Mouse (Mus musculus): ENCODE measurements at regions not wholly inside any gene's neighbourhood (a gene's known extent, or its start where the extent isn't known, plus 50 kb on each side); places are given as distances from the start of the nearest gene placed in this dataset.

- intact Hi-C loops (cut with DNase I), result no loop called here
- Histone ChIP-seq H3K27ac (no peak overlapping the region), H3K4me3 (no peak overlapping the region)
- TF ChIP-seq CTCF (IDR thresholded peaks at IDR 0.05), result no peak
- DNase-seq, result no peak
These were observed 91.2 kb upstream of the Hsd17b12 start for GRCm38 (mm10) chr2:94248948-94249347.

DNA sequence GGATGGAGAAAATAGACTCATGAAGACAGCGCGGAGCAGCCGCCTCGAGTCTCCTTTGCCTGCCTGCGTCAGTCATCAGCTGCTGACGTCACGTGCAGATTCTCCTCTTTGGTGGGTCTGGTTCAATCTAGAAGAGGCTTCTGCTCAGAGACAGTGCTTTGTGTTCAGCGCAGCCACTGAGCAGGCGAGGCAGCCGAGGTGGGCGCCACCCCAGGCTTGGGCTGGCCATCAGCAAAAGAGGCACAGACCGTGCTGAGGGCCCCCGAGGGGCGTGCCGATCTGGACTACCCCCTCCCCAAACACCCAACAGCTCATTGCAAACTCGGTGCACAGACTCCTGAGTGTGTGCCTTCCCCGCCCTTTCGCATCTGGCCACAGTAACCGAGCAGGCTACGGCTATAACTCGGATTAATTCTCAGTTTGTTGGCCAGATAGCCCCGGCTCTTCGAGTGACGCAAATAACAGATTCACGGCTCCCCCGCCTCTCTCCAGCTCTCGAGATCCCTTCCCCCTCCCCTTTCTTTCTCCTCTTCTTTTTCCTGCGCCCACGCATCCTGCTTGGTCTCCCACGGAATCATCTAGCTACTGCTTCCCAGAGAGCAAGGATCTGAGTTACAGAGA, 89.2 kb upstream of the Hsd17b12 start:
- no peak overlapping the region for H3K27ac ChIP-seq
- no peak for TF ChIP-seq CTCF (IDR thresholded peaks at IDR 0.05)
- no peak for DNase-seq
- H3K4me3 ChIP-seq, result no peak overlapping the region
- intact Hi-C loops (cut with DNase I), result no loop called here

- intact Hi-C loops (cut with DNase I), result no loop called here
- DNase-seq, result no peak
- no peak overlapping the region for H3K4me3 ChIP-seq
- no peak for TF ChIP-seq CTCF (IDR thresholded peaks at IDR 0.05)
- H3K27ac ChIP-seq, result no peak overlapping the region
These were observed 88.4 kb upstream of the Hsd17b12 start for GRCm38 (mm10) chr2:94246180-94246611.

GRCm38 (mm10) chr2:94245305-94245959, 87.7 kb upstream of the Hsd17b12 start:
- peak; percentile 79 for TF ChIP-seq CTCF (IDR thresholded peaks at IDR 0.05)
- intact Hi-C loops (cut with DNase I), result loop anchor here (2.0 kb wide), 2 partner anchors 191 to 211 kb away; no protein-coding TSS in a partner anchor
- H3K27ac ChIP-seq, result no peak overlapping the region
- DNase-seq, result peak; percentile 61
- H3K4me3 ChIP-seq, result no peak overlapping the region

- Histone ChIP-seq H3K27ac (no peak overlapping the region), H3K4me3 (no peak overlapping the region)
- DNase-seq, result no peak
- TF ChIP-seq CTCF (IDR thresholded peaks at IDR 0.05), result no peak
- intact Hi-C loops (cut with DNase I), result loop anchor here (2.0 kb wide), 2 partner anchors 189 to 209 kb away; no protein-coding TSS in a partner anchor
These were observed 86.4 kb upstream of the Hsd17b12 start for GRCm38 (mm10) chr2:94244140-94244539.

DNA sequence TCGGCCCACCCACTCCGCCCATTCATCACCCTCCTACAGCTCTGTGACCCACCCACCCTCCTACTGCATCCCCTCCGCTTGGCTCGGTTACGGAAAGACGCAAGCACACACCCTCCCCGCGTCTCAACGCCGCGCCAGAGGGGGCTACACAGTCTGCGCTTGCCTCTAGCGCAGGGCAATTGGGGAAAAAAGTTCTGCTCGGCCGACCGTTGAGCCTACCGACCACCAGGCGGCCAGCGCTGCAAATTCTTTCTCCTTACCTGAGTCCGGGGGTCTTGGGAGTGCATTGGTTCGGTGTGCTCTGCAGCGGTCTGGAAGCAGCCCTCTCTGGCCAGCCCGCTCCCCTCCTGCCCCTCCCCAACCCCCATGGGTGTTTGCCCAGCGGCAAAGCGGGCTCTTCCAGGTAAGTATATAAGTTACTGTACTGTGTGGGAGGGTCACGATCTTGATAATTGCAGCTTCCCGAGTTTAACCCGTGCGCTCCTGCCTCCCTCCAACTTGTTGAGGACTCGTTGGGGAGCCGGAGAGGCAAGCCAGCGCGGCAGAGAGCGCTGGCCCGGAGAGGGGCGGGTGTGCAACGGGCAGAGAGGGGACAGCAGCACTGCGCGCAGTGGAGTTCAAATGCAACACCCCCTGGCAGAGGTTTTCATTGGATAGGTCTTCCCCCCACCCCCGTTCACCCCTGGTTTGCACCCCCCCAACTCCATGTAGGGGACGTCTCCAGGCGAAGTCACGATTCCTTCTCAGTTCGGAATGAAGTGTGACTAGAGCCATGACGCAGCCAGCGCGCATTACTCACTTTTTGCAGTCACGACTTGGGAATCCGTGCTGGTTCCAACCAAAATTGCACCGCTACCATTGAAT, 85.5 kb upstream of the Hsd17b12 start:
- no peak for TF ChIP-seq CTCF (IDR thresholded peaks at IDR 0.05)
- no peak overlapping the region for H3K4me3 ChIP-seq
- H3K27ac ChIP-seq, result no peak overlapping the region
- intact Hi-C loops (cut with DNase I), result no loop called here
- no peak for DNase-seq

GRCm38 (mm10) chr2:94242406-94243052, 84.8 kb upstream of the Hsd17b12 start:
- no peak for DNase-seq
- Histone ChIP-seq H3K27ac (no peak overlapping the region), H3K4me3 (no peak overlapping the region)
- no peak for TF ChIP-seq CTCF (IDR thresholded peaks at IDR 0.05)
- intact Hi-C loops (cut with DNase I), result no loop called here

DNA sequence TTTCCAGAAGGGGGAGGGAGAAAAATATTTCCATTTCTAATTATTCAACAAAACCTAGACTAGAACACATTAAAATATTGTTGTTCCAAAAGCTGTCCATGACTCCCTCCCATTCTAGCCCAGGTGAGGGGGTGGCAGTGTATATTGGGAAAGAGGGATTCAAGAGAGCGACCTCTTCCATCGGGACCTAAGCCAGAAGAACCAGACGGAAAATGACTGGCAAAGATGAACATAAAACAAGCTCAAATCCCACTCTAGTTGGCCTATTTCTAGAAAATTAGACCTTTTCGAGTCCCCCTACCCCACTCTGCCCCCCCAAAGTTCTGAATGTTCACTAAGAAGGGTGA, 84.3 kb upstream of the Hsd17b12 start:
- no peak for TF ChIP-seq CTCF (IDR thresholded peaks at IDR 0.05)
- intact Hi-C loops (cut with DNase I), result no loop called here

GRCm38 (mm10) chr2:94241301-94242050, 83.7 kb upstream of the Hsd17b12 start:
- no peak overlapping the region for H3K27ac ChIP-seq
- H3K4me3 ChIP-seq, result no peak overlapping the region
- intact Hi-C loops (cut with DNase I), result no loop called here
- no peak for TF ChIP-seq CTCF (IDR thresholded peaks at IDR 0.05)
- no peak for DNase-seq

More for the DNA sequence above, 84.3 kb upstream of the Hsd17b12 start:
- no peak overlapping the region for H3K27ac ChIP-seq
- H3K4me3 ChIP-seq, result no peak overlapping the region
- no peak for DNase-seq

GRCm38 (mm10) chr2:94240411-94240810, 82.6 kb upstream of the Hsd17b12 start:
- intact Hi-C loops (cut with DNase I), result no loop called here
- H3K27ac ChIP-seq, result no peak overlapping the region
- no peak for TF ChIP-seq CTCF (IDR thresholded peaks at IDR 0.05)
- DNase-seq, result no peak
- no peak overlapping the region for H3K4me3 ChIP-seq

DNA sequence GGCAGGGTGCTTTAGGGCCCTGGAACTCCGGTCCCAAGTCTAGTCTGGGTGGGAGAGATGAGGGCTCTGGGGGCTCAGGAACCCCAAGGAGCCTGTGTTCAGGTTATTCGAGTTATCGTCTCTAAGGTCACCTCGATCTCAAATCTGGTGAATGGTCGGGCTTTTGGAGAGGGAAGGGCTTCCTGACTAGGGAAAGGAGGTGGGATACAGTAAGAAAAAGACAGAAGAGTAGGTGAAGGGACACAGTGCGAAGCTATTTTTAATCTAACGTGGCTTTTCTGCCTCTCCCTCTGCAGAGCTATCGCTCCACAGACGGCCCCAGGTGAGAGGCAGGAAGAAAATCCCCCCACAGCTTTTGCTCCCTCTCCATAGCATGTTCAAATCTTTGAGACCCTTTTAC, 81.8 kb upstream of the Hsd17b12 start:
- DNase-seq, result no peak
- H3K27ac ChIP-seq, result no peak overlapping the region
- intact Hi-C loops (cut with DNase I), result no loop called here
- no peak for TF ChIP-seq CTCF (IDR thresholded peaks at IDR 0.05)
- H3K4me3 ChIP-seq, result no peak overlapping the region

DNA sequence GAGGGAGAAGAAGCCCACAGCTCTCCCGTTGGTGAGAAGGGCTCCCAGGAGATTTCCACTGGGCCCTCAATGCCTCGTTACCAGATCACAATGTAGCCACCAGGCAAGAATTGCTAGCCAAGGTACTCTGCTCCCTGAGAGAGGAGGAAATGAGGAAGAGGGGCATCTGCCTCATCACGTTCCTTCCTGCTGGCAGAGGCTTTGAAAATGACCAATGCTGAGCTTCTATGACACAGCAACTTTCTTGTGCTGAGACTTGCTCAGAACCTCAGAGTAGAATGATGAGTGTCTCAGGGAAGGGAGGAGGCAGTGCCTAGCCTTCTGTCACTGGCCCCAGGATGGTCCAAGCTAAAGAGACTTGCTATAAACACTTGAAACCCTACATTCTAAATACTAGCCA, 78.7 kb upstream of the Hsd17b12 start:
- no peak overlapping the region for H3K4me3 ChIP-seq
- intact Hi-C loops (cut with DNase I), result no loop called here
- H3K27ac ChIP-seq, result no peak overlapping the region
- no peak for DNase-seq
- no peak for TF ChIP-seq CTCF (IDR thresholded peaks at IDR 0.05)

Measured in gastrocnemius, adult 2 months (tissue).